Mouse (Mus musculus) layer of hippocampus, adult 2 months (tissue): ENCODE data around the gene Ppp1r3g. TPM values are rescaled to one million over a fixed set of nuclear protein-coding genes. Genes with fewer than 3 reads are reported as not detected.

Source experiments
- DNase-seq, 2 experiments: peaks; one replicate each; pipeline ENCODE4 v3.0.0; 2022; ENCODE audit warnings: low spot score in 2 of 2
- H3K27ac ChIP-seq: fragments of 200-600 bp; 2 replicates; pipeline ENCODE4 v1.8.1; 2022
- H3K4me3 ChIP-seq: fragments of 200-600 bp; 2 replicates; pipeline ENCODE4 v1.8.1; 2022; ENCODE audit warnings: mild to moderate bottlenecking
- CTCF ChIP-seq: fragments of 200-600 bp; conservative IDR thresholded peaks from 2 replicates; pipeline ENCODE4 v1.8.1; 2022; ENCODE audit warnings: antibody characterized with exemption, mild to moderate bottlenecking, moderate library complexity
- long read RNA-seq, 2 experiments: library from polyadenylated mRNA; stranded (forward); transcript quantifications; one replicate each; pipeline ENCODE4 v2.0.0; 2021; ENCODE audit warnings: borderline mapping rate in 2 of 2
- total RNA-seq, 2 experiments: library from RNA; stranded (reverse); gene quantifications; 2 replicates each; pipeline ENCODE4 v1.2.3; 2021

Ppp1r3g gene
- total RNA-seq, result 10 to 100 TPM; 10.7 to 12.5 TPM
- long read RNA-seq, experiment 1, transcript Ppp1r3g-201 (2 exons, 2,361 nt), result major isoform, 6 of 10 reads
- long read RNA-seq, experiment 1, partial matches to known transcripts, result 0 of 10 reads
- long read RNA-seq, experiment 1, other reads (novel, unspliced or antisense), result 3 of 10 reads
- long read RNA-seq, experiment 2, transcript Ppp1r3g-202 (1 exons, 571 nt), result major isoform, 14 of 26 reads
- long read RNA-seq, experiment 2, transcript Ppp1r3g-201 (2 exons, 2,361 nt), result minor isoform, 7 of 26 reads
- long read RNA-seq, experiment 2, partial matches to known transcripts, result 1 of 26 reads
- long read RNA-seq, experiment 2, other reads (novel, unspliced or antisense), result 4 of 26 reads

DNA sequence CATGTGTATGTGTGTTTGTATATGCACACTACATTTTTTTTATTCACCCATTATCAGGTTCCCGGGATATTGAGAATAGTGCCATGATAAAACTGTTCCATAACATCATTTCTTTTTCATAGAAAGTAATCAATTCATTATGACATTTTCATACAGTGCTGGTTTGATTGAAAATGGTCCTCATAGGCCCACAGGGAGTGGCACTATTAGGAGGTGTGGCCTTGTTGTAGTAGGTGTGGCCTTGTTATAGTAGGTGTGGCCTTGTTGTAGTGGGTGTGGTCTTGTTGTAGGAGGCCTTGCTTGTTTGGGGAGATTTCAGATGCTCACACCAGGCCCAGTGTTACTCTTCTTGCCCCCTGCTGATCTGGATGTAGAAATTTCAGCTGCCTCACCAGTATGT lies at the start of gene Ppp1r3g:
TSS of gene Ppp1r3g (plus strand) at position 301 of the 400 bp plus-strand sequence.
- no peak within 1 kb of the TSS for H3K4me3 ChIP-seq
- DNase-seq, result no peak
- no peak within 1 kb of the TSS for H3K27ac ChIP-seq
- no peak for TF ChIP-seq CTCF

GRCm38 (mm10) chr13:35911476-35911875 lies 47.2 kb upstream of the Ppp1r3g start:
- no peak for DNase-seq
- no peak overlapping the region for H3K27ac ChIP-seq
- no peak for TF ChIP-seq CTCF
- H3K4me3 ChIP-seq, result no peak overlapping the region

DNA sequence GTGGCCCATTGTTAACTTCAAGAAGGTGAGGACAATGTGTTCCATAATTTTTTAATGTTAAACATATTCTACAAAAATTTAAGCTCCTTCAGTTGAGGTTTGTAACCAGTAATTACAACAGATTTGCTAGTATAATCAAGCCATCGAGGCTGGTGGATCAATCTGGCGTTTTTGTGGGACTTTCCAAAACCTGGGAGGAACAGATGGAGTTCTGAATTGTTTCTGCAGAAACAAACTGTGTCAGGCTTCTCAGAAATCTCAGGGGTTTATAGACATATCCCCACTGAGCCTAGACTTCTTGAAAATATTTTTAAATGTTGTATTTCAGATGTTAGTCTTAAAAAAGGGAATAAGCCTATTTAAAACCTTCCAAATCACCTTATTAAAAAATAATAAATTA lies 20.6 kb upstream of the Ppp1r3g start:
- H3K27ac ChIP-seq, result no peak overlapping the region
- H3K4me3 ChIP-seq, result no peak overlapping the region
- TF ChIP-seq CTCF, result no peak
- DNase-seq, result peak; percentile 71 to 76

- TF ChIP-seq CTCF, result no peak
- no peak for DNase-seq
- Histone ChIP-seq H3K4me3 (no peak overlapping the region), H3K27ac (no peak overlapping the region)
Measured at GRCm38 (mm10) chr13:35939871-35940665, 18.6 kb upstream of the Ppp1r3g start.

DNA sequence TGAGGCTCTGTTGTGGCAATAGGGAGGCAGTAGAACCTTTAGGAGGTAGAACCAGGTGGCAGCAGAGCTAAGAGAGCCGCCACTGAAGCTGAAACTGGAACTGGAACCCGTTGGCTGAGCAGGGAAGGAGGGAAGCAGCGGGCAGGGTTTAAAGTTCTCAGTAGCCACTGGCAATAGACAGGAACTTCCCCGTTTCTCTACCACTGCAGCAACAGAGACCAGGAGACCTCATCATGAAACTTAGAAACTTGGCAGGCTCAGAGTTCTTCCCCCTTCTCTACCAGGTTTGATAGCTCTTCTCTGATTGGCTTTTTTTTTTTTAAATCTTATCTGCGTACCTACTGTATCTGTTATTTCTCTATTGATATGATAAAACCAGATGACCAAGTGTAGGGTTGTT lies 17.7 kb upstream of the Ppp1r3g start:
- TF ChIP-seq CTCF, result no peak
- no peak overlapping the region for H3K4me3 ChIP-seq
- no peak for DNase-seq
- no peak overlapping the region for H3K27ac ChIP-seq

- DNase-seq, result no peak
- Histone ChIP-seq H3K27ac (no peak overlapping the region), H3K4me3 (no peak overlapping the region)
- no peak for TF ChIP-seq CTCF
Measured at GRCm38 (mm10) chr13:35946659-35947353, 11.8 kb upstream of the Ppp1r3g start.

DNA sequence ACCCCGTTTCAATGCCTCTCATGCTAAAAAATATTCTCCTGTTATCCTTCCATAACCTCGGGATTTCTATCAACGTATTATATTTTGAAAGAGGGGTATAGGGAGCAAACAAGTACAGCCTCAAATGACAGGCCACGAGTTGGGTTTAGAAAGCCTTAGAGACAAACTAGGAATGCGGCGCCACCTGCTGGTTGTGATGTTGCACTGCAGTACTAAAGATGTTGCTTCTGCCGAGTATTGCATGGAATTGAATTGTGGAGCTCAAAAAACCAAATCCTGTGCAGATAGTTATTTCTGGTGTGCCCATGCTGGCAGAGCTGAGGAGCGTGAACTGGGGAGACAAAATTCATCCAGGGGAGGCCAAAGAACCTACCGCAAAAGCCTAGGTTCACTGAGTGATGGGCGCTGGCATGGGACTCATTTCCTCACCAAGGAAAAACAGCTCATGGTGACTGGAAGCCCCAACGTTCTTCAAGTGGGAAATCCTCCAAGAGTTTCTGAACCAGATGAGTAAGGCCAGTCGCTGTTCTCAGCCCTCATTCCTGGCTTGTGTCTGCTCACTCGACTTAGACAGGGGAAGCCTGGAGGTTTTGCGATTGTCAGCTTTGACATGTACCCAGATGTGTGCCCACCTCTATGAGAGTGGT lies 11.2 kb upstream of the Ppp1r3g start:
- Histone ChIP-seq H3K4me3 (no peak overlapping the region), H3K27ac (no peak overlapping the region)
- peak; percentile 98 for TF ChIP-seq CTCF
- peak; percentile 69 to 84 for DNase-seq

GRCm38 (mm10) chr13:35949814-35950455 lies 8.7 kb upstream of the Ppp1r3g start:
- no peak for TF ChIP-seq CTCF
- DNase-seq, result no peak
- no peak overlapping the region for H3K4me3 ChIP-seq
- no peak overlapping the region for H3K27ac ChIP-seq

DNA sequence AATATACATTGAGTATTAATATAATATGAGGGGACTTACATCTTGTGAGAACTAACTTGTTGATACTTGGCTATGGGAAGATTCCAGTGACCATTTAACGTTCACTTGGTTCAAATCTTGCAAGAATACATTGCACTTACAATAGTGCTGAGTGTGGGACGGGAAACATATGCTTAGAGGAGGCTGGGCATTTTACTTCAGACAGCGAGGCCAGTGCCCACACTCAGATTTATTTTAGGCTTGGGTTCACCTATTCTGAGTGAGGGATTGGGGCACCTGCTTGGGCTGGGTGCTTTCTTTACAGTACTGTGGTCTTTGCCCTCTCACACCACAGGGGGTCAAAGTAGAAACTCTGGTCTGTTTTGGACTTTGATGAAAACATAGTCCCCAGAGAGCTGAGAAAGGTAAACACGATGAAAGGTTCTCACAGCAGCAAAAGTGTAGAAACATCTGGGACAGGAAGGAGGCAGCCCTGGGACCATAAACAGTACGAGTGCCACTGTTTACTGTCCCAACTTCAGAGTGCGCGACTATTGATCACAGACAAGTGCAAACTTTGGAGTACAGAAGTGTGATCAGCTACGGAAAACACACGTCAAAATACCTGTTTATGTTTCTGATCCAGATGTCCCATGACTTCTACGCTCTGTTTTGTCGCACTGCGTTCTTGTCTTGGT lies 890 bp downstream of the Ppp1r3g start:
- no peak for TF ChIP-seq CTCF
- Histone ChIP-seq H3K27ac (no peak overlapping the region), H3K4me3 (no peak overlapping the region)
- DNase-seq, result no peak

GRCm38 (mm10) chr13:35963583-35963982 lies 4.9 kb downstream of the Ppp1r3g start:
- no peak for TF ChIP-seq CTCF
- no peak for DNase-seq

DNA sequence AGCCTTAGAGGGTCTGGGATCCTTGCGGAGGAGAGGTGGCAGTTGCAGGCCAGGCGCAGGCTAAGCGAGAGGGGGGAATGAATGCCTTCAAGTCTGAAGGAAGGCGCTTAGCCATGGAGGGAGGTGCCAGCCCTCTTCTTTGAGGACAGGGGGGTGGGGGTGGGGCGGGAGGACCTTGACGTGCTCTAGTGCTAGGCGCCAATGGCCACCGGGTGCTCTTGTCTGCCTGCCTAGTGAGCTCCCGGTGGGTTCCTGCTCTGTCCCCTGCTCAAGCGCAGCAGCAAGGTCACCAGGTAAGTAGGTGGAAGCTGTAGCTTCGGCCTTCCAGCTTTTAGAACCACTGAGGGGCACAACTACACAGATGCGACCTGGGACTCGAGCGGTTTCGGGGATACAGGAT lies 9.1 kb downstream of the Ppp1r3g start:
- Histone ChIP-seq H3K4me3 (peak overlapping the region; percentile 56), H3K27ac (peak overlapping the region; percentile 87)
- DNase-seq, result no peak
- TF ChIP-seq CTCF, result no peak

More at GRCm38 (mm10) chr13:35963583-35963982, 4.9 kb downstream of the Ppp1r3g start:
- H3K27ac ChIP-seq, result no peak overlapping the region
- H3K4me3 ChIP-seq, result no peak overlapping the region
